Comparison of ENCODE assay signal across 24 mouse cellular contexts in the genomic region with DNA sequence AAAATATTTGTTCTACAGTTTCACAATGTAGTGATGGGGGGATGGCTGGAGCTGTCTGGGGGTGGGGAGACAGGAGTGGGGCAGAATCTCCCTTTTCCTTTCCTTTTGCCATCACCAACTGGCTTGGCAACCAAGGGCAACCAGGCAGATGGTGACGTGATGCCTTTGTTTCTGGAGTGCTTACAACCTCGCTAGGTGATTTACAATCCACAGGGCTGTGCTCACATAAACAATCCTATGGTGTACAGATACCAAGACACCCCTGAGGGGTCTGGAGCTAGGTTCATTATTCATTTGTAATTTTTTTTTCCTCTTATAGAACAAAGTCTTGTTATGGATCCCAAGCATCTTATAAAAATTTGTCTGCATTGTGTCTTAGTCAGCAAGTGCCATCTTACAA. TPM values are rescaled to one million over a fixed set of nuclear protein-coding genes. Genes with fewer than 3 reads are reported as not detected.
DNase-seq lines count a peak whose midpoint lies in the region; ATAC-seq and TF ChIP-seq lines count a peak whose summit lies in the region.
"Had no signal": no experiment of that assay in that cellular context is flagged by ENCODE, and none has a peak within 500 bp of the region (broad histone marks: within the 10 kb centered on the region; RNA-seq: fewer than 3 reads in every experiment).

No protein-coding gene starts in this region.

- no peak overlapping the region for H3K4me2 ChIP-seq in intestine, embryonic 14.5 days (ENCODE audit: low read length)
- H3K4me2 ChIP-seq in intestine, postnatal 0 days (replicated peaks; ENCODE audit: low read depth): no peak overlapping the region
- H3K4me2 ChIP-seq in neural tube, embryonic 15.5 days: no peak overlapping the region
- H3K4me2 ChIP-seq: heart, embryonic 13.5 days; hindbrain, embryonic 12.5 days had no signal

- H3K27me3 ChIP-seq in intestine, embryonic 14.5 days (replicated peaks; ENCODE audit: control insufficient read depth, insufficient read depth, low read length): no peaks in the 10 kb centered on the region
- H3K27me3 ChIP-seq in intestine, postnatal 0 days (replicated peaks; ENCODE audit: control insufficient read depth, insufficient read depth, low read length): no peaks in the 10 kb centered on the region
- H3K27me3 ChIP-seq in neural tube, embryonic 15.5 days (replicated peaks): no peaks in the 10 kb centered on the region
- H3K27me3 ChIP-seq: heart, embryonic 13.5 days; hindbrain, embryonic 12.5 days had no signal

- TF ChIP-seq CTCF in intestine, postnatal 0 days (IDR thresholded peaks at IDR 0.05; ENCODE audit: low read depth): no peak
- TF ChIP-seq CTCF in left cerebral cortex, adult 2 months (IDR thresholded peaks at IDR 0.05): no peak

- H3K27ac ChIP-seq in intestine, embryonic 14.5 days (ENCODE audit: low read depth): no peak overlapping the region
- H3K27ac ChIP-seq in intestine, postnatal 0 days (ENCODE audit: low read depth, low read length): no peak overlapping the region
- H3K27ac ChIP-seq in neural tube, embryonic 15.5 days (replicated peaks): no peak overlapping the region
- no peak overlapping the region for H3K27ac ChIP-seq in left cerebral cortex, adult 2 months
- H3K27ac ChIP-seq: embryonic facial prominence, embryonic 10.5 days; forebrain, embryonic 10.5 days; heart, embryonic 13.5 days; hindbrain, embryonic 12.5 days had no signal

- H3K36me3 ChIP-seq in intestine, embryonic 14.5 days (ENCODE audit: control insufficient read depth, insufficient read depth, low read length): peaks cover 41% of the 10 kb centered on the region
- peaks cover 30% of the 10 kb centered on the region for H3K36me3 ChIP-seq in intestine, postnatal 0 days (ENCODE audit: control insufficient read depth, insufficient read depth)
- H3K36me3 ChIP-seq in neural tube, embryonic 15.5 days: peaks cover 12% of the 10 kb centered on the region
- H3K36me3 ChIP-seq: G1E had no signal

- H3K4me3 ChIP-seq in intestine, embryonic 14.5 days (ENCODE audit: low read depth, low read length): no peak overlapping the region
- H3K4me3 ChIP-seq in intestine, postnatal 0 days (ENCODE audit: low read depth, low read length): no peak overlapping the region
- no peak overlapping the region for H3K4me3 ChIP-seq in neural tube, embryonic 15.5 days (replicated peaks)
- H3K4me3 ChIP-seq in left cerebral cortex, adult 2 months: no peak overlapping the region
- H3K4me3 ChIP-seq: embryonic facial prominence, embryonic 10.5 days; erythroblast, embryonic 14.5 days; forebrain, embryonic 10.5 days; heart, embryonic 13.5 days; hindbrain, embryonic 12.5 days had no signal

- intact Hi-C loops in left cerebral cortex, adult 2 months (cut with DNase I): no loop called here

- WGBS in intestine, embryonic 14.5 days: 52% methylated on average over 2 of the region's 2 CpGs
- WGBS in intestine, postnatal 0 days: 69% methylated on average over 2 of the region's 2 CpGs
- 26% methylated on average over 2 of the region's 2 CpGs for WGBS in neural tube, embryonic 15.5 days

- H3K4me1 ChIP-seq in intestine, embryonic 14.5 days (replicated peaks; ENCODE audit: control insufficient read depth, insufficient read depth, low read length): no peaks in the 10 kb centered on the region
- H3K4me1 ChIP-seq in intestine, postnatal 0 days (replicated peaks; ENCODE audit: control insufficient read depth, insufficient read depth, low read length): no peaks in the 10 kb centered on the region
- H3K4me1 ChIP-seq in neural tube, embryonic 15.5 days: peaks cover 7% of the 10 kb centered on the region; the same call in 1 of the 2 replicates
- H3K4me1 ChIP-seq: embryonic facial prominence, embryonic 10.5 days; forebrain, embryonic 10.5 days; heart, embryonic 13.5 days; hindbrain, embryonic 12.5 days had no signal

- peak; percentile 18 to 42 for DNase-seq in cerebellum, postnatal 10 days
- no peak for DNase-seq in cerebellum, adult 9-11 months
- peak; percentile 16 for DNase-seq in intestine, embryonic 14.5 days (ENCODE audit: low spot score)
- peak; percentile 19 for DNase-seq in mesoderm, embryonic 11.5 days (ENCODE audit: low read depth, low spot score)
- no peak for DNase-seq in left cerebral cortex, adult 2 months (ENCODE audit: extremely low spot score in 1 of 2, low spot score in 2 of 2)
- DNase-seq: adrenal gland, adult 8-10 months; adrenal gland, postnatal 36 days; B cell, adult 2 months; cerebellum, adult 2 months; cerebellum, postnatal 25 days; gastrocnemius, postnatal 14 days; heart, postnatal 4 days had no signal

- no peak overlapping the region for H3K9ac ChIP-seq in intestine, embryonic 14.5 days (ENCODE audit: low read length)
- no peak overlapping the region for H3K9ac ChIP-seq in intestine, postnatal 0 days (ENCODE audit: low read depth, low read length)
- H3K9ac ChIP-seq in neural tube, embryonic 15.5 days (replicated peaks): no peak overlapping the region
- H3K9ac ChIP-seq: heart, embryonic 13.5 days; hindbrain, embryonic 12.5 days had no signal

- ATAC-seq in intestine, embryonic 14.5 days (replicated peaks; ENCODE audit: low FRiP score, low TSS enrichment, low read depth): no peak
- ATAC-seq in intestine, postnatal 0 days: no peak
- peak; percentile 36; the same call in 1 of the 2 replicates for ATAC-seq in neural tube, embryonic 15.5 days (ENCODE audit: low FRiP score)
- ATAC-seq: CD4-positive, CD25-positive, alpha-beta regulatory T cell, adult 4 months; forebrain, embryonic 16.5 days; hindbrain, embryonic 16.5 days; inflammation-experienced regulatory T-cells, adult 6 months had no signal

- no peaks in the 10 kb centered on the region for H3K9me3 ChIP-seq in intestine, embryonic 14.5 days (ENCODE audit: control insufficient read depth, low read length)
- no peaks in the 10 kb centered on the region for H3K9me3 ChIP-seq in intestine, postnatal 0 days (ENCODE audit: control insufficient read depth)
- H3K9me3 ChIP-seq in neural tube, embryonic 15.5 days (replicated peaks): no peaks in the 10 kb centered on the region
- H3K9me3 ChIP-seq: embryonic facial prominence, embryonic 10.5 days; forebrain, embryonic 10.5 days; G1E; heart, embryonic 13.5 days; hindbrain, embryonic 12.5 days had no signal

RNA-seq across cellular contexts. Expression of gene Cd180, which starts 39.7 kb away (rescaled TPM):
- 0.51 and 0.55 TPM in 2 replicates for polyA plus RNA-seq in intestine, embryonic 14.5 days (2014; fragmentation: Nextera tagmentation; extraction: Ambion mirVana)
- 0.26 and 0.31 TPM in 2 replicates for polyA plus RNA-seq in intestine, postnatal 0 days (2015; fragmentation: Nextera tagmentation; extraction: Ambion mirVana)
- 0.77 and 0.87 TPM in 2 replicates for polyA plus RNA-seq in neural tube, embryonic 15.5 days (2015; fragmentation: Nextera tagmentation; extraction: Ambion mirVana)
- total RNA-seq in left cerebral cortex, adult 2 months (2021): 1 to 10 TPM; 1.6 to 2.2 TPM
- polyA plus RNA-seq: erythroblast, embryonic 14.5 days; G1E had no signal

Comparison
In these comparisons a context has a peak if more than half of its experiments do, and no peak if none do; other contexts are left out.
1. DNase-seq: peak in cerebellum, postnatal 10 days (2 of 2), intestine, embryonic 14.5 days (single experiment) and mesoderm, embryonic 11.5 days (single experiment); none in cerebellum, adult 9-11 months (single experiment) and left cerebral cortex, adult 2 months (0 of 2).